Mouse (Mus musculus) lung, embryonic 15.5 days (tissue): Measurements from ENCODE around the gene Pakap. TPM values are rescaled to one million over a fixed set of nuclear protein-coding genes. Genes with fewer than 3 reads are reported as not detected.

Experiments used
- ATAC-seq: fragments of 200-750 bp; cut with Nextera tagmentation; 2 replicates; pipeline ENCODE4 v1.8.0; 2017; ENCODE audit warnings: moderate number of reproducible peaks, borderline replicate concordance; ENCODE audit not compliant: low FRiP score, low TSS enrichment; ENCODE audit errors: extremely low read depth
- H3K27ac ChIP-seq: fragments of 300-500 bp; sonication (generic); 2 replicates; pipeline ENCODE4 v1.5.1; 2015; ENCODE audit warnings: moderate library complexity, mild to moderate bottlenecking, inconsistent platforms
- H3K27me3 ChIP-seq: fragments of 300-500 bp; sonication (generic); 2 replicates; pipeline ENCODE4 v1.6.1; 2015; ENCODE audit warnings: inconsistent platforms
- H3K36me3 ChIP-seq: fragments of 300-500 bp; sonication (generic); 2 replicates; pipeline ENCODE4 v1.6.1; 2015; ENCODE audit warnings: inconsistent platforms
- H3K4me1 ChIP-seq: fragments of 300-500 bp; sonication (generic); 2 replicates; pipeline ENCODE4 v1.6.1; 2015; ENCODE audit warnings: inconsistent platforms
- H3K4me2 ChIP-seq: fragments of 300-500 bp; sonication (generic); 2 replicates; pipeline ENCODE4 v1.6.1; 2015; ENCODE audit warnings: inconsistent platforms, mild to moderate bottlenecking, moderate library complexity
- H3K4me3 ChIP-seq: fragments of 300-500 bp; sonication (generic); 2 replicates; pipeline ENCODE4 v1.5.1; 2015; ENCODE audit warnings: mild to moderate bottlenecking, inconsistent platforms
- H3K9ac ChIP-seq: fragments of 300-500 bp; sonication (generic); 2 replicates; pipeline ENCODE4 v1.6.1; 2015; ENCODE audit warnings: inconsistent platforms
- H3K9me3 ChIP-seq: fragments of 300-500 bp; sonication (generic); 2 replicates; pipeline ENCODE4 v1.6.1; 2016; ENCODE audit warnings: inconsistent platforms
- WGBS: fragments of 180-500 bp; shearing (Covaris S2); methylation state at CpG from one replicate; pipeline ENCODE4 v1.1.7; 2015; 5-methylcytosine and 5-hydroxymethylcytosine counted together
- polyA plus RNA-seq: library from polyadenylated mRNA; unstranded; fragments of >200 nt; fragmentation: Nextera tagmentation; extraction: Ambion mirVana; gene quantifications from 2 replicates; pipeline ENCODE4 v1.2.1, GENCODE M21; 2015

The Pakap gene
- polyA plus RNA-seq, 1 experiment from 2014 or later, result 47.7 TPM

GRCm38 (mm10) chr4:57916711-57917110 is 348.7 kb downstream of the Pakap start:
- ATAC-seq, result no peak
- Histone ChIP-seq H3K4me2 (peak overlapping the region; percentile 52), H3K36me3 (no peaks in the 10 kb centered on the region), H3K9ac (no peak overlapping the region), H3K9me3 (no peaks in the 10 kb centered on the region), H3K27ac (peak overlapping the region; percentile 89), H3K27me3 (no peaks in the 10 kb centered on the region), H3K4me3 (no peak overlapping the region), H3K4me1 (peaks cover 25% of the 10 kb centered on the region)
- 63% methylated on average over 4 of the region's 4 CpGs for WGBS

- H3K9ac ChIP-seq, result no peak overlapping the region
- H3K36me3 ChIP-seq, result no peaks in the 10 kb centered on the region
- no peak overlapping the region for H3K4me2 ChIP-seq
- H3K4me1 ChIP-seq, result peaks cover 35% of the 10 kb centered on the region
- H3K27me3 ChIP-seq, result no peaks in the 10 kb centered on the region
- no peaks in the 10 kb centered on the region for H3K9me3 ChIP-seq
- no peak for ATAC-seq
- WGBS, result 19% methylated on average over 8 of the region's 8 CpGs
- no peak overlapping the region for H3K4me3 ChIP-seq
- H3K27ac ChIP-seq, result no peak overlapping the region
These were observed 351.8 kb downstream of the Pakap start for GRCm38 (mm10) chr4:57919494-57920423.

GRCm38 (mm10) chr4:57920522-57920921 is 352.5 kb downstream of the Pakap start:
- no peaks in the 10 kb centered on the region for H3K36me3 ChIP-seq
- H3K27ac ChIP-seq, result no peak overlapping the region
- H3K9me3 ChIP-seq, result no peaks in the 10 kb centered on the region
- 87% methylated on average over 1 of the region's 1 CpGs for WGBS
- H3K4me2 ChIP-seq, result no peak overlapping the region
- no peak overlapping the region for H3K9ac ChIP-seq
- peaks cover 31% of the 10 kb centered on the region for H3K4me1 ChIP-seq
- ATAC-seq, result no peak
- H3K4me3 ChIP-seq, result no peak overlapping the region
- H3K27me3 ChIP-seq, result no peaks in the 10 kb centered on the region

GRCm38 (mm10) chr4:57922171-57922570 is 354.2 kb downstream of the Pakap start:
- Histone ChIP-seq H3K9me3 (no peaks in the 10 kb centered on the region), H3K4me3 (no peak overlapping the region), H3K27ac (no peak overlapping the region), H3K4me2 (no peak overlapping the region), H3K9ac (no peak overlapping the region), H3K27me3 (no peaks in the 10 kb centered on the region), H3K4me1 (peaks cover 19% of the 10 kb centered on the region), H3K36me3 (no peaks in the 10 kb centered on the region)
- 19% methylated on average over 5 of the region's 5 CpGs for WGBS
- no peak for ATAC-seq

GRCm38 (mm10) chr4:57924556-57925071 is 356.6 kb downstream of the Pakap start:
- WGBS, result 67% methylated on average over 6 of the region's 6 CpGs
- no peaks in the 10 kb centered on the region for H3K9me3 ChIP-seq
- ATAC-seq, result no peak
- no peak overlapping the region for H3K4me3 ChIP-seq
- H3K4me2 ChIP-seq, result no peak overlapping the region
- no peak overlapping the region for H3K9ac ChIP-seq
- H3K27me3 ChIP-seq, result no peaks in the 10 kb centered on the region
- H3K27ac ChIP-seq, result no peak overlapping the region
- peaks cover 16% of the 10 kb centered on the region for H3K4me1 ChIP-seq
- H3K36me3 ChIP-seq, result no peaks in the 10 kb centered on the region

- H3K4me2 ChIP-seq, result no peak overlapping the region
- peaks cover 5% of the 10 kb centered on the region; the same call in 1 of the 2 replicates for H3K4me1 ChIP-seq
- H3K4me3 ChIP-seq, result no peak overlapping the region
- H3K27ac ChIP-seq, result no peak overlapping the region
- no peak overlapping the region for H3K9ac ChIP-seq
- WGBS, result 22% methylated on average over 3 of the region's 3 CpGs
- H3K36me3 ChIP-seq, result no peaks in the 10 kb centered on the region
- ATAC-seq, result no peak
- H3K9me3 ChIP-seq, result no peaks in the 10 kb centered on the region
- H3K27me3 ChIP-seq, result no peaks in the 10 kb centered on the region
These were observed 359.7 kb downstream of the Pakap start for GRCm38 (mm10) chr4:57927464-57928205.

GRCm38 (mm10) chr4:57930559-57931170 is 362.7 kb downstream of the Pakap start:
- H3K36me3 ChIP-seq, result no peaks in the 10 kb centered on the region
- no peaks in the 10 kb centered on the region for H3K9me3 ChIP-seq
- no peak overlapping the region for H3K9ac ChIP-seq
- H3K4me2 ChIP-seq, result no peak overlapping the region
- 50% methylated on average over 5 of the region's 5 CpGs for WGBS
- no peak overlapping the region for H3K27ac ChIP-seq
- no peak for ATAC-seq
- H3K4me3 ChIP-seq, result no peak overlapping the region
- H3K27me3 ChIP-seq, result no peaks in the 10 kb centered on the region
- H3K4me1 ChIP-seq, result no peaks in the 10 kb centered on the region

GRCm38 (mm10) chr4:57934181-57934580 is 366.2 kb downstream of the Pakap start:
- no peak overlapping the region for H3K27ac ChIP-seq
- no peak overlapping the region for H3K4me2 ChIP-seq
- H3K36me3 ChIP-seq, result no peaks in the 10 kb centered on the region
- H3K27me3 ChIP-seq, result no peaks in the 10 kb centered on the region
- no peaks in the 10 kb centered on the region for H3K9me3 ChIP-seq
- no peak for ATAC-seq
- WGBS, result 71% methylated on average over 5 of the region's 5 CpGs
- H3K4me3 ChIP-seq, result no peak overlapping the region
- H3K4me1 ChIP-seq, result no peaks in the 10 kb centered on the region
- H3K9ac ChIP-seq, result no peak overlapping the region

- Histone ChIP-seq H3K4me3 (no peak overlapping the region), H3K9ac (no peak overlapping the region), H3K36me3 (no peaks in the 10 kb centered on the region), H3K4me2 (no peak overlapping the region), H3K9me3 (no peaks in the 10 kb centered on the region), H3K4me1 (no peaks in the 10 kb centered on the region), H3K27me3 (no peaks in the 10 kb centered on the region), H3K27ac (no peak overlapping the region)
- 73% methylated on average over 6 of the region's 6 CpGs for WGBS
- no peak for ATAC-seq
These were observed 369.3 kb downstream of the Pakap start for GRCm38 (mm10) chr4:57937292-57937691.

- Histone ChIP-seq H3K36me3 (peaks cover 28% of the 10 kb centered on the region), H3K4me1 (no peaks in the 10 kb centered on the region), H3K4me3 (no peak overlapping the region), H3K27ac (no peak overlapping the region), H3K9me3 (no peaks in the 10 kb centered on the region), H3K9ac (no peak overlapping the region), H3K27me3 (no peaks in the 10 kb centered on the region), H3K4me2 (no peak overlapping the region)
- no peak for ATAC-seq
- WGBS, result 78% methylated on average over 4 of the region's 4 CpGs
These were observed 372.7 kb downstream of the Pakap start for GRCm38 (mm10) chr4:57940631-57941030.

GRCm38 (mm10) chr4:57942892-57943291 is 374.9 kb downstream of the Pakap start:
- peaks cover 46% of the 10 kb centered on the region for H3K36me3 ChIP-seq
- no peaks in the 10 kb centered on the region for H3K9me3 ChIP-seq
- no peak overlapping the region for H3K9ac ChIP-seq
- WGBS, result 97% methylated on average over 2 of the region's 2 CpGs
- no peaks in the 10 kb centered on the region for H3K27me3 ChIP-seq
- no peak overlapping the region for H3K4me2 ChIP-seq
- H3K4me1 ChIP-seq, result no peaks in the 10 kb centered on the region
- H3K4me3 ChIP-seq, result no peak overlapping the region
- no peak overlapping the region for H3K27ac ChIP-seq
- ATAC-seq, result no peak
